ENCODE assay signal across 15 mouse cellular contexts in genomic region chr10:95595852-95596639, GRCm38 (mm10). TPM values are rescaled to one million over a fixed set of nuclear protein-coding genes. Genes with fewer than 3 reads are reported as not detected.
DNase-seq lines count a peak whose midpoint lies in the region; ATAC-seq and TF ChIP-seq lines count a peak whose summit lies in the region.
"Had no signal": no experiment of that assay in that cellular context is flagged by ENCODE, and none has a peak within 500 bp of the region (broad histone marks: within the 10 kb centered on the region; RNA-seq: fewer than 3 reads in every experiment).

No protein-coding gene starts in this region.

- no peaks in the 10 kb centered on the region for H3K79me2 ChIP-seq in liver, adult 2 months (ENCODE audit: control insufficient read depth, insufficient read depth, low read length)

- no peaks in the 10 kb centered on the region for H3K9me3 ChIP-seq in forebrain, embryonic 11.5 days (ENCODE audit: control insufficient read depth, low read length)
- no peaks in the 10 kb centered on the region for H3K9me3 ChIP-seq in forebrain, embryonic 13.5 days (replicated peaks)
- H3K9me3 ChIP-seq in liver, embryonic 11.5 days (ENCODE audit: control insufficient read depth, low read length): no peaks in the 10 kb centered on the region
- H3K9me3 ChIP-seq: limb, embryonic 13.5 days had no signal

- 3% methylated on average over 8 of the region's 8 CpGs for WGBS in forebrain, embryonic 11.5 days
- WGBS in forebrain, embryonic 13.5 days: 7% methylated on average over 8 of the region's 8 CpGs
- 43% methylated on average over 8 of the region's 8 CpGs for WGBS in liver, adult 2 months
- WGBS in liver, embryonic 11.5 days: 46% methylated on average over 8 of the region's 8 CpGs

- no peak overlapping the region for H3K4me3 ChIP-seq in forebrain, embryonic 11.5 days (ENCODE audit: low read depth, low read length)
- H3K4me3 ChIP-seq in forebrain, embryonic 13.5 days: no peak overlapping the region
- H3K4me3 ChIP-seq in liver, adult 2 months (ENCODE audit: insufficient read depth, low read depth, low read length): no peak overlapping the region
- no peak overlapping the region for H3K4me3 ChIP-seq in liver, embryonic 11.5 days (ENCODE audit: low read depth, low read length)
- H3K4me3 ChIP-seq: limb, embryonic 13.5 days; myocyte had no signal

- H3K27me3 ChIP-seq in forebrain, embryonic 11.5 days (ENCODE audit: control insufficient read depth, insufficient read depth, low read length): peaks cover 14% of the 10 kb centered on the region
- peaks cover 17% of the 10 kb centered on the region for H3K27me3 ChIP-seq in forebrain, embryonic 13.5 days
- no peaks in the 10 kb centered on the region for H3K27me3 ChIP-seq in liver, adult 2 months (ENCODE audit: control insufficient read depth, insufficient read depth, low read length)
- no peaks in the 10 kb centered on the region for H3K27me3 ChIP-seq in liver, embryonic 11.5 days (replicated peaks; ENCODE audit: control insufficient read depth, insufficient read depth, low read length)
- H3K27me3 ChIP-seq: limb, embryonic 13.5 days had no signal

- no peak for TF ChIP-seq POLR2A in liver, adult 2 months (IDR thresholded peaks at IDR 0.05; ENCODE audit: extremely low read depth, insufficient read depth, low read length)

- ATAC-seq in forebrain, embryonic 11.5 days (replicated peaks; ENCODE audit: low FRiP score): peak; percentile 71
- no peak for ATAC-seq in forebrain, embryonic 13.5 days
- peak; percentile 40; the same call in 1 of the 2 replicates for ATAC-seq in liver, embryonic 11.5 days (replicated peaks; ENCODE audit: low FRiP score)

- H3K27ac ChIP-seq in forebrain, embryonic 11.5 days (ENCODE audit: low read depth, low read length): no peak overlapping the region
- no peak overlapping the region for H3K27ac ChIP-seq in forebrain, embryonic 13.5 days
- no peak overlapping the region for H3K27ac ChIP-seq in liver, adult 2 months (replicated peaks; ENCODE audit: insufficient read depth, low read depth, low read length)
- H3K27ac ChIP-seq in liver, embryonic 11.5 days (ENCODE audit: low read depth, low read length): no peak overlapping the region
- H3K27ac ChIP-seq: limb, embryonic 13.5 days had no signal

- H3K36me3 ChIP-seq in forebrain, embryonic 11.5 days (ENCODE audit: control insufficient read depth, insufficient read depth, low read length): no peaks in the 10 kb centered on the region
- no peaks in the 10 kb centered on the region for H3K36me3 ChIP-seq in forebrain, embryonic 13.5 days (ENCODE audit: poor library complexity, severe bottlenecking)
- H3K36me3 ChIP-seq in liver, adult 2 months (ENCODE audit: control insufficient read depth, insufficient read depth, low read length): no peaks in the 10 kb centered on the region
- no peaks in the 10 kb centered on the region for H3K36me3 ChIP-seq in liver, embryonic 11.5 days (ENCODE audit: control insufficient read depth, insufficient read depth, low read length)
- H3K36me3 ChIP-seq: limb, embryonic 13.5 days had no signal

- no peak overlapping the region for H3K9ac ChIP-seq in forebrain, embryonic 11.5 days (ENCODE audit: low read length)
- no peak overlapping the region for H3K9ac ChIP-seq in forebrain, embryonic 13.5 days
- no peak overlapping the region for H3K9ac ChIP-seq in liver, adult 2 months (ENCODE audit: low read depth, low read length)
- H3K9ac ChIP-seq in liver, embryonic 11.5 days (ENCODE audit: low read depth, low read length): no peak overlapping the region
- H3K9ac ChIP-seq: limb, embryonic 13.5 days had no signal

- DNase-seq in forebrain, embryonic 11.5 days (ENCODE audit: low spot score): no peak
- peak; percentile 77 for DNase-seq in liver, adult 2 months (ENCODE audit: extremely low read depth, low read depth, low spot score)
- DNase-seq in liver: no peak
- no peak for DNase-seq in liver, embryonic 11.5 days (ENCODE audit: low spot score)
- DNase-seq in retina, embryonic 14.5 days (ENCODE audit: low spot score): peak; percentile 84
- DNase-seq in urinary bladder, postnatal 25 days (ENCODE audit: low spot score): no peak
- no peak for DNase-seq in lung, postnatal 14 days
- DNase-seq: cerebellum, adult 2 months; heart, postnatal 4 days; kidney, adult 8-10 months; lung, postnatal 4 days; thymus, adult 2 months had no signal

- H3K4me1 ChIP-seq in forebrain, embryonic 11.5 days (replicated peaks; ENCODE audit: control insufficient read depth, insufficient read depth, low read length): peaks cover 5% of the 10 kb centered on the region; the same call in 1 of the 2 replicates
- H3K4me1 ChIP-seq in forebrain, embryonic 13.5 days: peaks cover 10% of the 10 kb centered on the region
- H3K4me1 ChIP-seq in liver, adult 2 months (ENCODE audit: control insufficient read depth, insufficient read depth, low read length): peaks cover 3% of the 10 kb centered on the region; the same call in 1 of the 2 replicates
- H3K4me1 ChIP-seq in liver, embryonic 11.5 days (replicated peaks; ENCODE audit: control insufficient read depth, insufficient read depth, low read length): no peaks in the 10 kb centered on the region; the same call in 1 of the 2 replicates
- H3K4me1 ChIP-seq: limb, embryonic 13.5 days had no signal

- no peak for TF ChIP-seq CTCF in liver, adult 2 months (IDR thresholded peaks at IDR 0.05; ENCODE audit: low read depth, low read length)

- no peak overlapping the region for H3K4me2 ChIP-seq in forebrain, embryonic 11.5 days (ENCODE audit: low read depth, low read length, severe bottlenecking)
- no peak overlapping the region for H3K4me2 ChIP-seq in forebrain, embryonic 13.5 days
- H3K4me2 ChIP-seq in liver, embryonic 11.5 days: no peak overlapping the region
- H3K4me2 ChIP-seq: limb, embryonic 13.5 days had no signal

RNA-seq across cellular contexts. Expression of gene Nudt4, which starts 32.1 kb away (rescaled TPM):
- polyA plus RNA-seq in forebrain, embryonic 11.5 days (2014; fragmentation: Nextera tagmentation; extraction: Ambion mirVana): 119 and 123 TPM in 2 replicates
- 76.6 and 76.7 TPM in 2 replicates for polyA plus RNA-seq in forebrain, embryonic 13.5 days (2015; fragmentation: Nextera tagmentation; extraction: Ambion mirVana)
- 88.2 and 91.5 TPM in 2 replicates for total RNA-seq in liver, adult 2 months (2014; rRNA removed)
- 36.7 and 37.2 TPM in 2 replicates for polyA plus RNA-seq in liver, adult 2 months (2012; rRNA removed)
- 95.8 and 97.9 TPM in 2 replicates for polyA plus RNA-seq in liver, embryonic 11.5 days (2014; fragmentation: Nextera tagmentation; extraction: Ambion mirVana)

Comparison
In these comparisons a context has a peak if more than half of its experiments do, and no peak if none do; other contexts are left out.
1. DNase-seq: peak in liver, adult 2 months (single experiment) and retina, embryonic 14.5 days (single experiment); none in forebrain, embryonic 11.5 days (single experiment), liver (single experiment), liver, embryonic 11.5 days (single experiment), urinary bladder, postnatal 25 days (single experiment) and lung, postnatal 14 days (single experiment).